Mouse (Mus musculus) G1E-ER4 (cell line): ENCODE results near the gene Etfbkmt. TPM values are rescaled to one million over a fixed set of nuclear protein-coding genes. Genes with fewer than 3 reads are reported as not detected.

Experiments used
- GATA1 ChIP-seq: IDR thresholded peaks from one replicate; pipeline ENCODE4 v1.8.0; 2012; ENCODE audit warnings: low read length, inconsistent platforms
- polyA plus RNA-seq: library from polyadenylated mRNA; stranded (reverse); fragments of >175 nt; gene quantifications from 2 replicates; pipeline ENCODE4 v1.2.3, GENCODE M21; 2012

Gene Etfbkmt
- 0.57 and 0.66 TPM in 2 replicates for polyA plus RNA-seq

DNA sequence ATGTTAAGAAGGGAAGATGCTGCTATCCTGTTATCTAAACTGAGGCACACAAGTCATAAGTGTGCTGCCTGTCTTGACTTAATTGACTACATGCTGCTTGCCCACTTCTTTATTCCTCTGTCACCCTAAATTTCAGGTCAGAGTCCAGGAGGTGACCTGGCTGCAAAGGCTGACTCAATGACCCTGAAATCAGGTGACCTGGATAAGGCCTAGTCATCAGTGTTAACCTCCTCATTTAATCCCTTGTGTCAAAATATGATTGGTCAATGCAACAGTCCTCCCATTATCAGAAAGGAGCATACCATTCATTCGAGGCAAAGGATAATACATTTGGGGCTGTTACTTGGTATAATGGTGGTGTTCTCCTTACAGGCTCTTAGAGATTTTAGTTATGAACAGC is at the start of gene Etfbkmt:
TSS of gene Etfbkmt (plus strand) at position 379 of the 400 bp plus-strand sequence.
- no peak for TF ChIP-seq GATA1

DNA sequence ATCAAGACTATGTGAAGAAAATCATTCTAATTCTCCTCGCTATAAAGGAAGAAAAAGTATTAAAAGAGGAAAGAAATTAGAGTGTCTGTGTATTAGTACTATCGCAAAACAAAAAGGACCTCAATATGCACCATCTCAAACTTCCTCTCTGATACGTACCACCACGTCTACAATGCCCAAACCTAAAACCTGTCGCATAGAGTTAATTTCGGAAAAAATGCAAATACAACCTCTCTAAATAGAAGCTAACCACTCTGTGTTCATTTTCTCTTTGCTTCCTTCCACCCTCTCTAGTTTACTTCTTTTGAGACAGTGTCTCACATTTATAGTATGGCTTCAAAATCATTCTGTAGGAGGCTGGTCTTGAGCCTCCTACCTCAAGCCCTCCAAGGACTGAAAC is 47.2 kb upstream of the Etfbkmt start:
- no peak for TF ChIP-seq GATA1

DNA sequence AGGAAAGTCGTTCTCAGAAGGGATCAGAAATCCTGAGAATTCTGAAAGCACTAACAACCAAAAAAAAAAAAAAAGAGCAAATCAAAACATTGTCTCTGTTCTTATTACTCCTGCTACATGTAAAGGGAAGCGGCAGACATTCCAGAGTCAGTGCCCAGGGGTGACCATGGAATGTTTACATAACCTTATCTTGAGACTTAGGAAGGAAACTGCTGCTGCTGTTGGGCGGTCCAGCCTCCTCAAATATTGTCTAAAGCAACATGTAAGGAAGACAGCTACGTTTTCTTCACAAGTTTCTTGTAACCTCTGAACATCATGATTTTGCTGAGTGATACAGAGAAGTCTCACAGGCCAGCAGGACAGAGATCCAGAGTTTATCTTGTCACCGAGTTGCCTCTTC is 46.2 kb upstream of the Etfbkmt start:
- TF ChIP-seq GATA1: no peak

GRCm38 (mm10) chr6:149094555-149094954 is 45.1 kb upstream of the Etfbkmt start:
- no peak for TF ChIP-seq GATA1

DNA sequence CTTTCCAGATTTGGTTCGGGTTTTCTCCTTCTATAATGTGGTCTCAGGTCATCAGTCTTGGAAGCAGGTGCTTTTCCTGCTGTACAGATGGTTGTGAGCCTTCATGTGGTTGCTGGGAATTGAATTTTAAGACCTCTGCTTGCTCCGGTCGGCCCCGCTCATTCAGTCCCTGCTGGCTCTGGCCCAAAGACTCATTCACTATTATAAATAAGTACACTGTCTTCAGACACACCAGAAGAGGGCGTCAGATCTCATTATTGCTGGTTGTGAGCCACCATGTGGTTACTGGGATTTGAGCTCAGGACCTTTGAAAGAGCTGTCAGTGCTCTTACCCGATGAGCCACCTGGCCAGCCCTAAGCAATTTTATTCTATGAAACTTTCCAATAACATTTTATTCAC is 44.3 kb upstream of the Etfbkmt start:
- no peak for TF ChIP-seq GATA1

DNA sequence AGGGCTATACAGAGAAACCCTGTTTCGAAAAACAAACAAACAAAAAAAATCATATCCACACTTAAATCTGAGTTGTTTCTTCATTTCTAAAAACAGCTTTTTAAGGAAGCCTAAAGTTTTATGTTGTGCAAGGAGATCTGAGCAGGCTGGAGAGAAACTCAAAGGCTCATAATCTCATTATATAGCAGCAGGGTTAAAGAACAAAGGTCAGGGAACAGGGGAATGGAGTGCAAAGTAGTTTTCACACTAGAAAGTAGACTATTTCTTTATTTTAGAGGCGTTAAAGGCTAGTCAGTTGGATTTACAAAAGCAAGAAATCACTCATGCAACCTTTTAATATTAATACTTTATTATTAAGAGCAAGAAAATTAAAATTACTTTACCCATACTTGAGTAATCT is 43.4 kb upstream of the Etfbkmt start:
- no peak for TF ChIP-seq GATA1

DNA sequence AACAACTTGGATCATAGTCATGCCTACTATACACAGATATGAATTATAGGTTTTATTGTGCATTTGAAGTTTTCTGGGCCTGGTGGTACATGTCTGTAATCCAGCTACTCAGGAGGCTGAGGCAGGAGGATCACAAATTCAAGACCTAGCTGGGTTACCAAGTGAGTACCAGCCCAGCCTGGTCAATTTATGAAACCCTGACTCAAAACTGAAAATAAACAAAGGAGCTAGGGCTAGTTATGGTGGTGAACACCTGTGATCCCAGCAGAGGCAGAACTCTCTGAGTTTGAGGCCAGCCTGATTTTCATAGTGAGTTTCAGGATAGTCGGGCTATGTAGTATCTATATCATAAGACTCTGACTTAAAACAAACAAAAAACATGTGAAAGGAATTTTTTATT is 42.4 kb upstream of the Etfbkmt start:
- TF ChIP-seq GATA1: no peak

DNA sequence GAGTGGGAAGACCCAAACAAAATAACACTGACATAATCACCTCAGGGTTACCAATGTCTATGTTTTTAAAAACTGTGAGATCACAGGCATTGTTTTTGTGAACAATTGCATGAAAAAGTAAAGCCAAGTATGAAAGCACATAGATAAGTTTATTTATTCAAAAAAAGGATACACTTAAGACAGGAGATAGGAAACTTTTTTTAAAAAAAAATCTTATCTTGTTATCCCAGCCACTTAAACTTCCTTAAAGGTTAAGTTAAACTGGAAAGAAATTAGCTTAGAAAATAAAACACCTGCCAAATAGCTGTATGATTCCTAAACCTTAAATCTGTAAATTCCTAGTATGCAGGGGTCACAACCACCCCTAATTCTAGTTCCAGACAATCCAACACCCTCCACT is 40.7 kb upstream of the Etfbkmt start:
- TF ChIP-seq GATA1: no peak

GRCm38 (mm10) chr6:149100174-149101075 is 39.2 kb upstream of the Etfbkmt start:
- TF ChIP-seq GATA1: no peak

GRCm38 (mm10) chr6:149101076-149101942 is 38.3 kb upstream of the Etfbkmt start, which contains the start of gene Dennd5b:
Gene Dennd5b, minus strand, starts transcription at chr6:149101680.
- TF ChIP-seq GATA1: no peak

- no peak for TF ChIP-seq GATA1
These were observed 37.8 kb upstream of the Etfbkmt start for GRCm38 (mm10) chr6:149101943-149102243.

DNA sequence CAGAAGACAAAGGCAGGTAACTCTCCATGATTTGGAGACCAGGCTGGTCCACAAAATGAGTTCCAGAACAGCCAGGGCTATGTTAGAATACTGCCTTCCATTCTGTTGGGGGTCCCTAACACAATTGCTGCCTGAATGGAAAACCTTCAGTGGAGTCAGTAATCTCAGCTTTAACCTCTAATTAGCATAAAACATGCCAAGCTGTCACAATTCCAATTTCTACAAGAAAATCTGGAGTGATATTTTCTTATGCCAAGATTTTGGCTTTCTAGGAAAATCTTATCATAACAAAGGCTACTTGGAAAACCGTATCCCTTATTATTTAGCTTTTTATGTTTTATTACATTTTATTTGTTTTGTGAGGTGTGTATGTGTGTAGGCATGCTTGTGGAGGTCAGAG is 36.2 kb upstream of the Etfbkmt start:
- TF ChIP-seq GATA1: no peak

DNA sequence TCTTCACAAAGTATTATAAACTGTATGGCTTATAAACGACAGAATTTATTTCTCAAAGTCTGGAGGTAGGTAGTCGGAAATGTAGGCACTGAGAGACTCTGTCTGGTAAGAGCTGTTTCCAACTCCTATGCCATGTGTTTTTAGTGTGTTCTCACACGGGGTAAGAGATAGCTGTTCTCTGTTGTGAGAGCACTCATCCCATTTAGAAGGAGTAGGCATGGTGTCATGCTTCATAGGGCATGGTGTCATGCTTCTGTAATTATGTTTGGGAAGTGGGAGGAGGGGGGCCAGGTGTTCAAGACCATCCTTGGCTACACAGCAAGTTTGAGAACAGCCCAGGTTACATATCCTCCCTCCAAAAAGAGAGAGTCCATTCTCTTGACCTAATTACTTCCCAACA is 32.0 kb upstream of the Etfbkmt start:
- TF ChIP-seq GATA1: no peak

GRCm38 (mm10) chr6:149108909-149109308 is 30.7 kb upstream of the Etfbkmt start:
- TF ChIP-seq GATA1: no peak

DNA sequence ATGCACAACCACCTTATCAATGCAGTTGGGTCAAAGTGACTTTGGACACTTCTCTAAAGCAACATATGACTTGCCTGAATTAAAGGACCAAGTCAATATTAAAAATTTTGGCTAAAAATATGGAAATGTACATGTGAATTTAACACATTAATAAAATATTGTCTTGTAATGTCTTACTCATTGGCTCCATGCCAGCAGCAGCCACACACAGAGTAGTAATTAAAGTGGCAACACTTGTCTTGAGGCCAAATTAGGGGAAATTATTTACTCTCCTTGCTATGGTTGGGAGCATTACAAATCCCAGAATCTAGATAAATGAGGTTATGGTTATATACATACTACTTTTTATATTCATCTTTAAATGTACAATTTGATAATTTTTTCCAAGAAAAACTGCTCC is 22.7 kb upstream of the Etfbkmt start:
- TF ChIP-seq GATA1: no peak

DNA sequence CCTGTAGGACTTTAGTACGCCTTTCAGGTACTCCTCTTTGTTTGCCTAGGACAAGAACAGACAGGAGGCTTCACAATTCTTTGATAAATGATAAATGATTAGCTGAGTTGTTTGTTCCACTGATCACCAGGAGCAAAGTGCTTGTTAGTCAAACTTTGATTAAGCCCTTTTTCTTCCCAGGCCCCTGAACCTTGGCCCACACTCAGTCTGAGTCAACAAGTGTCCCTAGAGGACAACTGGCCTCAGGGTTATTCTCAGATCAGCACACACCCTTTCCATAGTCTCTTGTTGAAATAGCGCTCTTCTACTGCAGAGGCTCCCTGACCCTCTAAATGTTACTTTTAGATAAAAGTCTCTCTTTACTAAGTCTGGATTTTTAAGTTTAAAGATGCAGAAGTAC is 20.7 kb upstream of the Etfbkmt start:
- no peak for TF ChIP-seq GATA1
